Mouse (Mus musculus): Measurements from ENCODE around the gene Mlh3.

Gene Mlh3

DNA sequence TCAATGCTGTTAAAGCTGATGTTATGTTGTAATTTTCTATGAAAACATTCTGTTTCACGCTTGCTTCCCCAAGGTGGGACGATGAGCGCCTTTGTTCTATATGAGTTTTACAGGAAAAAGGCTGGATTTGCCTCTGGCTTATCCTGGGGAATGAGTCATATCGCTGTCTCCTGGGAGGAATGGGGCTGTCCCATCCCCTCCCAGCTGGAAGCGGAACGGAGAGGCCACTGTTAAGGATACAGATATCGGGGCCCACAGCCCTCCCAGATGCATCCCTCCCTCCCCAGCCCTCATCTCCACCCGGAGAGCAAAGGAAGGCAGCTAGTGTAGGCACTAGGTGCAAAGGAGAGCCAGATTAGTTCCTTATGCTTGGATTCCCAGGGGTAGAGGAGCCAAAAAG, 84.6 kb downstream of the Mlh3 start:
- DNase-seq, result no peak
